Mouse (Mus musculus): Measurements from ENCODE around the gene Gtf2a1.
A peak's percentile ranks its signal among the peaks of the same experiment; 100 is the strongest.
"Not testable (repeated sequence)": the region's sequence is repeated elsewhere in the genome, so short reads cannot be mapped to it uniquely, and the experiment has no call there.

Gene Gtf2a1

GRCm38 (mm10) chr12:91589847-91590690 is at the start of gene Gtf2a1:
TSS of gene Gtf2a1 (minus strand) at chr12:91590487.
- DNase-seq (ENCODE audit: extremely low spot score, low spot score), result peak; percentile 98

DNA sequence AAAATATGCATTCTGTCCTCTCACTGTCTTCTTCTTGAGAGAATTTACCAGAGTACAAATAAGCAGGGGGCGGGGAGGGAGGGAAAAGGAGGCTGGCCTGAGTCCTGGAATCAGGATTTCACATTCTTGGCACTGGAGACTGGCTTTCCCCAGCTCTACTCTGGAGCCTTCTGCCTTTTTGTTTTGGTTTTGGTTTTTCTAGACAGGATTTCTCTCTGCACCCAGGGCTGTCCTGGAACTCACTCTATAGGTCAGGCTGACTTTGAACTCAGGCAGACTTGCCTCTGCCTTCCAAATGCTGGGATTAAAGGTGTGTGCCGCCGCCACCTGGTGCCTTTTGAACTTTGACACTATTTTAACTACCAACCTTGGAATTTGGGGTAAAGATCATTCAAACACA is 48.1 kb upstream of the Gtf2a1 start:
- no peak for DNase-seq (ENCODE audit: extremely low spot score, low spot score)

DNA sequence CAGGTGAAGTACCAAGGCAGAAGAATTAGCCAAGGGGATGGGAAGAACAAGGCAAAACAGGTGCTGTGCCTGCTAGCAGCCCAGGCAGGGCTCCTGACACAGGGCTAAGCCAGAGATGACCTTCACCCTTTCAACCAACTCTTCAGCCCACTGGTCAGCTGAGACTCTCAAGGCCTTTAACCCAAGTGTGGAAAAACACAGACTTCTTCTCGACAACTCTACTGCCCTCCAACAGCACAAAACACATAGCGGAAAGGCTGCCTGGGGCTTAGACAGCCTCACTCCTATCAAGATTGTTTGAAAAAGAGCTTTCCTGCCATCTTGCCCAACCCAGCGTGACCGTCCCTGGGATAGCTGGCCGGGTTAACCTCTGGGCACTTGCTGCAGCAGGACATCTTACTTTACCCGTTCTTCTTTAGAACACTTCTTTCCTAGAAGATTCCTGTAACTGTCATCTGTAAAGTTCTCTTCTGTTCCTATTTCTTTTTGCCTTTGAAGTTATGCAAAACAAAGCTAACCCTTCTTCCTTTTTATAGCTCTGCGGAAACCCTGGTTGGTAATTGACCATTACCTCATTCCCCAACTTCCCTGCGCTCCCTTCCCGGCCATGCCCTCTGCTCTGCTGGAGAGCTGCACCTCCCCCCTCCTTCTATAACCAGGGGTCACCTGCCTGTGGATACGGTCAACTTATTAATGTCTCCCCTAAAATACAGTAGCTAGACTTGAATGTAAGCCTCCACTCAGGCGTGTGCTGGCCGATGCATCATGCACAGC is 47.0 kb upstream of the Gtf2a1 start:
- DNase-seq (ENCODE audit: extremely low spot score, low spot score), result no peak

GRCm38 (mm10) chr12:91626482-91626881 is 36.2 kb upstream of the Gtf2a1 start:
- no peak for DNase-seq (ENCODE audit: extremely low spot score, low spot score)

- no peak for DNase-seq (ENCODE audit: extremely low spot score, low spot score)
Observed at GRCm38 (mm10) chr12:91625013-91625412, 34.7 kb upstream of the Gtf2a1 start.

- no peak for DNase-seq (ENCODE audit: extremely low spot score, low spot score)
Observed at GRCm38 (mm10) chr12:91609425-91609824, 19.1 kb upstream of the Gtf2a1 start.

GRCm38 (mm10) chr12:91607678-91608077 is 17.4 kb upstream of the Gtf2a1 start:
- no peak for DNase-seq (ENCODE audit: extremely low spot score, low spot score)

DNA sequence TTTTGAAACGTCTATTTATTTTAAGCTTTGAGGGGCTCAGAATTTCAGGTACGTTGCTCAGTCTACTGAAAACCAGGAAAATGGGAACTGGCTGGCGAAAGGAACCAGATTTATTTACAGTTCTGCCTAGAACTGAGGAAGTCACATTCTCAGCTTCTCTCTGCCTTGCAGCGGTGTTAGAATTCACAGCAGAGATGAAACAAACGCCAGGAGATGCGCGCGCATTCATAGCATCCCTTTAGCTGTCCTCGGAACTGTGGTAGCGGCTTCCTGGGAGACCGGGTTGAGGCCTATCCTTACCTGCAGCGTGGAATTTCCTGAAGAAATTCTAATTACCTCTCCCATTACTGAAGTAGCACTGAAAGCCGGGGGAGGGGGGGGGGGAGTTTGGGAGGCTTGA is 16.4 kb upstream of the Gtf2a1 start:
- no peak for DNase-seq (ENCODE audit: extremely low spot score, low spot score)

GRCm38 (mm10) chr12:91604600-91604999 is 14.3 kb upstream of the Gtf2a1 start:
- DNase-seq (ENCODE audit: extremely low spot score, low spot score), result no peak

DNA sequence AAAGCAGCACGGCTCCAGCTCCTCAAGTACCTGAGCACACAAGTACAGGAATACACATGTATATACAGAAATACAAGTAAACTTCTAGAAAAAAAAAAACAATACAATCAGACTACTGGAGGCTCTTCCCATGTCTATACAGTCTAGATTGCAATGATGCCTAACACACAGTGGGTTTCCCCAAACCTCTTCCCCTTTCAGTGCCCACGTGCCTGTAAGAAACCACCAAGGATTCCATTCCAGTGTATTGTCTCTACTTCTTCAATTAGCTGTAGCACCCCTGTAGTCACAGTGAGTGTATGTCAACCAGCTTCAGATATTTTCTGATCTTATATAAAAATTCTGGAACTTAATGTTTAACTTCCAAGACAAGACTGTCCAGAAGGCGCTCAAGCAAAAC is 1.8 kb upstream of the Gtf2a1 start:
- no peak for DNase-seq (ENCODE audit: extremely low spot score, low spot score)

DNA sequence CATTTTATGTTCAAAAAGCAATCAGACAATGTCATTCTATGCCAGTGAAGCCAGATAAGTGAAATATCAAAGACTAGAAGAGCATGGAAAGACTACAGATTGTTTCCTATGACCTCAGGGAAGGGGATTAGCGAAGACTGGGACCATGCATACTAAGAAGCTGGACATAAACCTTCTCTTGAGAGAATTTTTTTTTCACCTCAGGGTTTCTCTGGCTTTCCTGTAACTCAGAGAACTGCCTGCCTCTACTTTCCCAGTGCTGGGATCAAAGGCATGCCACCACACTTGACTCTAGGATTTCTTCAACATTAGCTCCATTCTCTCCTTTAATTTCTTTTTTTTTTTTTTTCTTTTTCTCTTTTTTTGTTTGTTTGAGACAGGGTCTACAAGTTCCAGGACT is 904 bp upstream of the Gtf2a1 start:
- DNase-seq (ENCODE audit: extremely low spot score, low spot score), result no peak

DNA sequence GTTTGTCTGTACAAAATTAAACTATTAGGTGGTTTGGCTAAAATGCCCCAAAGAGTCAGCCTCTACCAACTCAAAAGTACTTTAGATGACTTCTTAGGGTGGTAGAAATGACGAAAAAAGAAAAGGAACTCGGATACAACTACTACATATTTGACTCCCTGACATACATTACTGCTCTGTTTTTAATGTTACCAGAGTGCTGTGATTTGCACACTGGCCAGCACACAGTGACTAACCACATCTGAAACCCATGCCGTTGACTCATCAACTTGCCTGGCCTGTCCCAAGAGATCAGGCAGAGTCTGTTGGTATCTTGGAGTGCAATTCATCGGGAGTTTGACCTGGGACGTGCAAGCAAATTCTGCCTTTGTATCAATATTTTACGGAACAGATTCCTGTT is 429 bp upstream of the Gtf2a1 start:
- DNase-seq (ENCODE audit: extremely low spot score, low spot score), result peak; percentile 34

DNA sequence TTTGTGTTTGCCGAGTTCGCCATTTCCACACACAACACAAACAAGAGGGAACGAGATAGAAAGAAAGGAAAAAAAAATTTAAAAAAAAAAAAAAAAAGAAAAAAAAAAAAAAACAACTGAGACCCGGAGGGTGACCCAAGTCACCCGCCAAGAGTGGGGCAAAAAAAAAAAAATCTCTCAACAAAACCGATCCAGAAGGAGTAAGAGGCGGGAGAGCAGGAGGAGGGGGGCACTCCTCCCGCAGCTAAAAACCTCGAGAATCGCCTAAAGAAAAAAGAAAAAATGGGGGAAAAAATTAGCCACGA is 793 bp downstream of the Gtf2a1 start:
- DNase-seq (ENCODE audit: extremely low spot score, low spot score), result no peak

DNA sequence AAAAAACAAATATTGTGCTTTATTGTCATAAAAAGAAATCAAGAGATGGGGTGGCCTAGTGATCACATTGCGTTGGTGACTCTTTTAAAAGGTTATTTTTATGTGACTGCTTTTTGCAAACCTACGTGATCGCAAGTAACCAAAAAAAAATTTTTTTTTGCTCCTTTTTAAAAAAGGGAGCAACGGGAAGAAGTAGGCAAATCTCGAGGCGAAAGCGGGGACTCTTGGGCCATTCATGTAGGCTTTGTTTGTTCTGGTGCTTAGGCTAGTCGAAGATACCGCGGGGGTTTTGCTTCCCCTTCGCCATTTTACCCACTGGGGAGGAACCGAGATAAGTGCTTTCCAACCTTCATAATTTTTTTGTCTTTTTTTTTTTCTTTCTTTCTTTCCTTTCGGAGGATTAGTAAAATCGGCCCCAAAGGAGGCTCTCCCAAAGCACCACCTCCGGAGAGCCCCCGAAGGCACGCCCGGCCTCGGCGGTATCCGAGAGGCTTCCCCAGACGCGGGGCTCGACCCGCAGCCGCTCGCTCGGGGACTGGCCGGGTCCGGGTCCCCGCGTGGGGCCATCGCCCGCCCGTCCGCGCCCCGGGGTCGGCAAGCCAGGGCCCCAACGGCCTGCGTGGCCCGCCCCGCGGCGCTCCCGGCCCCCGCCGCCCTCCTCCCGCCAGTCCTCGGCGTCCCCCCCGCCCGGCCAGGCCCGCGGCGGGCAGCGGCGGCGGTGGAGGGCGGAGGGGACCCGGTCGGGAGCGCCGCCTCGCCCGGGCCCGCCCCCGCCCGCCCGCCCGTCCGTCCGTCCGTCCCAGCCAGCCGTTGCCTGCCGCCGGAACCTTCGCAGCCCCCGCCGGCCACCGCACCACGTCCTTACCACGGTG is 1.4 kb downstream of the Gtf2a1 start:
- peak; percentile 57 for DNase-seq (ENCODE audit: extremely low spot score, low spot score)

GRCm38 (mm10) chr12:91588176-91588669 is 2.1 kb downstream of the Gtf2a1 start:
- DNase-seq (ENCODE audit: extremely low spot score, low spot score), result peak; percentile 91

DNA sequence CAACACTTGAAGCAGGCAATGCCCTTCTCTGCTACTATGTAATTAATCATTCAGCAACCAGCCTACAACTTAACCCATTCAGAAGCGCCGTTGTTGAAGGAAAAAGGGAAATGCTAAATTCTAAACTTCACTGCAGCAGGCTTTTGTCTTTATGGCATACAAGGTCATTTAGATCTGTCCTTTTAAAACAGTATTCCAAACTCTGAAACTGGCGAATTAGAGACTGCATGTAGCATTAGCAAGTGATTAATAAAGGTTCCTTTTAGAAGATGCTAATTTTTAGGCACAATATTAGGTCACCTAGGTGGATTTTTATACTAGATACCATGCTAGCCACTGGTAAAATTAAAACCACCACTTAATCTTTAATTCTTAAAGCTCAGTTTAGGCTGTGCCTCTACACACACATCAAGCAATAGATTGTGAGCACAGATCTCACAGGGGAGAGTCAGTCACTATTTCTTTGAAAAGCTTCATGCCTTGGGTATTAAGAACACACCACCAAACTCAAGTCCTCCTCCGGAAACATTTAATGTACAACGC is 2.7 kb downstream of the Gtf2a1 start:
- DNase-seq (ENCODE audit: extremely low spot score, low spot score), result no peak

DNA sequence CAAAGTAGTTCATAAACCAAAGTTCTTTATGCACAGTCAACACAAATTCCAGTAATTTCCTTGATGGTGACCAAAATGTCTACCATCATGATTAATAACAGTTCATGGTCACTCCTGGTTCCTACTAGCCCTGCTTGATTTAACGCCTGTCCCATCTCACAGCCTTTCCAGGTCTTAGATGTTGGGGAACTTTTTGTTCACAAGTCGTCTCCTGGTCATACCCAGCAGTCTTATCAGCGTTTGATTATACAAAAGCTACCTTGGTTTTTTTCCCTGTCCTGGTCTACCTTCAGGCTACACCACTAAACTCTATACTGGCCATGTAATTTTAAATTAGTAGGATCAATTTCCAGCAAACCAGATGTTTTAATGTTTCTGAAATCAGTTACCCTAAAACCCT is 3.2 kb downstream of the Gtf2a1 start:
- DNase-seq (ENCODE audit: extremely low spot score, low spot score), result no peak

- not testable (repeated sequence) for DNase-seq (ENCODE audit: extremely low spot score, low spot score)
Observed at GRCm38 (mm10) chr12:91585815-91586214, 4.5 kb downstream of the Gtf2a1 start.

DNA sequence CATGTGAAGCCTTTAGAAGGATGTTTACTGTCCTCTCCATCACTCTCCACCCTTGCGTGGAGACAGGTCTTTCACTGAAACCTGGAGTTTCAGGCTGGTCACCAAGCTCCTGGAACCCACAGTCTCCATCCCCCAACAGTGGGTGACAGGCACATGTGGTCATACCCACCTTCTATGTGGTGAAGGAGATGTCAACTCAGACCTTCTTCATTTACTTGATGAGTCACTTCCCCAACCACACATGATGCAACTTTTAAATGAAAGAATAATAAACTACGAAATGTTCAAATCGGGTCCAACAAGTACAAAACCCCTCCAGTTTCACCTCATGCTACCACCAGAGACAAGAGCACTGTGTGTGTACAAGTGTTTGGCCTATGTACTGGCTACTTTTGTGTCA is 5.1 kb downstream of the Gtf2a1 start:
- no peak for DNase-seq (ENCODE audit: extremely low spot score, low spot score)

- no peak for DNase-seq (ENCODE audit: extremely low spot score, low spot score)
Observed at GRCm38 (mm10) chr12:91583409-91583808, 6.9 kb downstream of the Gtf2a1 start.

DNA sequence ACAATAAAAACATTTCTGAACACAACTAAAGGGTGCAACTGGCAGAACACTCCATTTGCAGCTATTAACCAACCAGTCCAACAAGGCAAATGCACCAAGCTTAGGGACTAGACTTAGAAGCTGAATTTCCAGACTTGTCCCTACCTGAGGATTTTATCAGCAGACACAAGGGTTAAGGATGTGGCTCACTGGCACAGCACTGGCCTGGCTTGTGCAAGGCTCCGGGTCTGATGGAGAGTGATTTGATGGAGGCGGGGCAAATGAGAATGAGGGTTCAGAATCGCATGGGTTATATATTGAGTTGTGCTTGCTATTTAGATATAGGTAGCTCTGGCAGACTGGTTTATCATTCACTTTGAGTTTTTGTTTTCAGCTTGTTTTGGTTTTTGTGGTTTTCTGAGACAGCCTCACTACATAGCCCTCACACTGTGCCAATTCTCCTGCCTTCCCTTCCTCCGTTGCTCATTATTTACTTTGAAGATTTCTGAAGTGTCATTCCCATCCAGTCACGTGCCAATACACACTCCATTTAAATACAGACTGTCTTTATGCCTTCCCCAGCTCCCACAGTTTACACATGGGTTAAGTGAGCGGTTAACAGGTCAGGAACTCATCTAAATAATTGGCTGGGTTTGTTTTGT is 7.8 kb downstream of the Gtf2a1 start:
- DNase-seq (ENCODE audit: extremely low spot score, low spot score), result no peak
